Mouse (Mus musculus) frontal cortex, adult 2 months (tissue): ENCODE results near the gene Med24. TPM values are rescaled to one million over a fixed set of nuclear protein-coding genes. Genes with fewer than 3 reads are reported as not detected.
"Not testable (repeated sequence)": the region's sequence is repeated elsewhere in the genome, so short reads cannot be mapped to it uniquely, and the experiment has no call there.

Source experiments
- DNase-seq, 2 experiments: peaks; one replicate each; pipeline ENCODE4 v3.0.0; 2022; ENCODE audit warnings: low spot score in 1 of 2; ENCODE audit errors: extremely low spot score in 1 of 2
- polyA plus RNA-seq: library from polyadenylated mRNA; depleted of rRNA; stranded (reverse); fragments of >200 nt; gene quantifications from 2 replicates; pipeline ENCODE4 v1.2.3, GENCODE M21; 2012

Gene Med24
- polyA plus RNA-seq, 1 experiment: 157 TPM

GRCm38 (mm10) chr11:98698849-98699640 lies 30.2 kb downstream of the Med24 start:
- DNase-seq: no peak

GRCm38 (mm10) chr11:98697225-98697624 lies 32.0 kb downstream of the Med24 start:
- no peak for DNase-seq

DNA sequence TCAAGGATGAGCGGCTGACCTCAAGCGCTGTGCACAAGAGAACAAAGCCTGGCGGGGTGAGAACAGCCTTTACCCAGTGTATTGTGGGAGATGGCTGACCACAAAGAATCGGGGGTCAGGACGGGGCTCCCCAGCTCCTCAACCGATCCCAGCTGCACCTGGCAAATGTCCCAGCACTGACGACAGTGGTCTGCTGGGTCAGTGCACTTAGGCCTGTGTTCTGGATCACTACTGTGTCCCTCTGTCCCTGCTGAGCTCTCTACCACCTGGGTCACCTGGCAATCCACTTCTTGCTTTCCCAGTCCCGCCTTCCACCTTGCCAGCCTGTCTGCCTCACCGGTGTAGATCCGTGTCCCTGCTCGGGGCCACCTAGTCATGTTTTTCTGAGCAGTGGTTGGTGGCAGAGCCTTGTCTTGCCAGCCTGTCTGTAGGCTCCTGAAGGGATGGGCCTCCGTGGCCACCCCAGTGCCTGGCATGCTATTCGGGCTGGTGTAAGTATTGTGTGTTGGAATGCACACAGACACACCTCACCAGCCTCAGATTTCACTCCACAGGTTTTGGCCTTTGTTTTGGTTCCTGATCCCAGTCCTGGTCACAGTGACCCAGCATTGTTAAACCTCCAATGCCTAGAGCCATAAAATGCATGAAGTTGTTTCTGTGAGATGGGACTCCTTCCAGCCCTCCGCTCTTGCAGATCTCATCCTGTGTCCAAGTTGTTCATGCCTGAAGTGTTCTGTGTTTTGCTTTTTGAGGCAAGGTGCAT lies 32.6 kb downstream of the Med24 start:
- no peak for DNase-seq

DNA sequence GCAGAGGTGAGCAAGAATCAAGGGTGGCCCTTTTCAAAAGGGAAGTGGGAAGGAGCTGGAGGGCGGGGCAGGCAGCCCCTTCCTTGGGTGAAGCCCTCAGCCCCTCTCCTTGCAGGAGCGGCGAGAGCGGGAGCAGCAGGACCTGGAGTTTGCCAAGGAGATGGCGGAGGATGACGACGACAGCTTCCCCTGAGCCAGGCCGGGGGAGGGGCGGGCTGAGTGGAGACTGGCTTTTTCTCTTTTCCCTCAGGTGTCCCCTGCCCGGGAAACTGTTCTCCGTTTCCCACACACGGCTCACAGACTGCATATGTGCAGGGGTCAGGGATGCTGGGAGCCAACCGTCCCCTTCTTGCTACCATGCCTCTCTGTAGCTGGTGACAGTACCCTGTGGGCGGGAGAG lies 33.8 kb downstream of the Med24 start:
- no peak for DNase-seq

- no peak for DNase-seq
Observed at GRCm38 (mm10) chr11:98694301-98694700, 34.9 kb downstream of the Med24 start.

DNA sequence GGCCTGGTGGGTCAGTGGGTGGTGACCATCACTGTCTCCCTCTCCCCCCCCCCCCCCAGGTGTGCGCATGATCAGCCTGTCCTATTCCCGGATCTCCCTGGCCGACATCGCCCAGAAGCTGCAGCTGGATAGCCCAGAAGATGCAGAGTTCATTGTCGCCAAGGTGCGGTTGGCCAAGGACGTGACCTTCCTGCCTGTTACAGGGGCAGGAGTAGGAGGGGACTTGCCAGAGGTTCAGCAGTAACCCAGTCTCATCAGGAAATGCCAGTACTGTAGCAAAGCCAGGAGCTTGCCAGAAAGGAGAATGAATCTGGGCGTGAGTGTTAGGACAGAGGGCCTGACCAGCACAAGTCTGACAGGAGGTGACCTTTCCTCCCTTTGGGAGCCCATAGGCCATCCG lies 35.5 kb downstream of the Med24 start:
- no peak for DNase-seq

DNA sequence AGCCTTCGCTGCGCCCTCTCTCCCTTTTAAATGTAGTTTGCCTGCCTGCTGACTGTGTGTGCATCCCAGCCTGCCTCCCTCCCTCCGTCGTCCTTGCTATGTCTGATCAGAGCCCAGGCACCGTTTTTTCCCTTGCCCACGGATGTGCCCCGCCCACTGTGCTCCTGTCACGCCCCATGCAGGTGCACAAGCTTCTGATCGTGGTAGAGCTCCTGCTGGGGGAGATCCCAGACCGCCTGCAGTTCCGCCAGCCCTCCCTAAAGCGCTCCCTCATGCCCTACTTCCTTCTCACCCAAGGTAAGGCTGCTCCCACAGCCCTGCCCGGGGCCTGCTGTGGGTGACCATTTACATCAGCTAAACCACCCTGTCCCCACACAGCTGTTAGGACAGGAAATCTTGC lies 36.0 kb downstream of the Med24 start:
- no peak for DNase-seq

GRCm38 (mm10) chr11:98688009-98688408 lies 41.2 kb downstream of the Med24 start:
- DNase-seq: no peak

- no peak for DNase-seq
Observed at GRCm38 (mm10) chr11:98686976-98687375, 42.3 kb downstream of the Med24 start.

GRCm38 (mm10) chr11:98685642-98686041 lies 43.6 kb downstream of the Med24 start:
- no peak for DNase-seq

DNA sequence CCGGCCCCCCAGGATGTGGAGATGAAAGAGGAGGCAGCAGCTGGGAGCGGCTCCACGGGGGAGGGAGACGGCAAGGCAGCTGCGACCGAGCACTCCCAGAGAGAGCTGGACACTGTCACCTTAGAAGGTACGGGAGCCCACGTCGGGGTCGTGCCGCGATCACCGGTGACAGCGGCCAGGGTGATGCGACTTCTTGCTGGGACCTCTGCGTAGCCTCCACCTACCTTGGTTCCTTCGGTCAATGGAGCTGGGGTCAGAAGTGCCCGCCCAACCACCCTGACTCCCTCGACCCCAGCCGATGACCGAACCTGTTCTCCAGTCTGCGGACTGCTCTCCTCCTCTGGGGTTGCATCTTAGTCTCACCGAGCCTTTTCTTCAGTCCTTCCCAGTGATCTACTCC lies 46.4 kb downstream of the Med24 start:
- DNase-seq: no peak

- DNase-seq: peak; percentile 92 to 99
Observed at GRCm38 (mm10) chr11:98681786-98682745, 47.2 kb downstream of the Med24 start, which contains the start of gene Psmd3. Gene Psmd3, plus strand, starts transcription at chr11:98682554.

GRCm38 (mm10) chr11:98681186-98681585 lies 48.0 kb downstream of the Med24 start:
- no peak for DNase-seq

- not testable (repeated sequence) for DNase-seq
Observed at GRCm38 (mm10) chr11:98680595-98680994, 48.6 kb downstream of the Med24 start.

DNA sequence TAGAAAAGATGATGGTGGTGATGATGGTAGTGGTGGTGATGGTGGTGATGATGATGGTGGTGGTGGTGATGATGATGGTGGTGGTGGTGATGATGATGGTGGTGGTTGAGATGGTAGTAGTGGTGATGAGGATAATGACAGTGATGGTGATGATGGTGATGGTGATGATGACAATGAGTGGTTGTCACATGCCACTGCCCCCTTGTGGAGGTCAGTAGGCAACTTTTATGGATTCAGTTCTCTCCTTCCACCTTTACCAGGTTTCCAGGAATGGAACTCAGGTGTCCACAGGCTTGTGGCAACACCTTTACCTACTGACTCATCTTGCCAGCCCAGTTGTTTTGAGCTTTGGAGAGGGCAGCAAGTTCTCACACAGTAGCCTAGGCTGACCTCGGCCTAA lies 49.2 kb downstream of the Med24 start:
- DNase-seq: no peak

DNA sequence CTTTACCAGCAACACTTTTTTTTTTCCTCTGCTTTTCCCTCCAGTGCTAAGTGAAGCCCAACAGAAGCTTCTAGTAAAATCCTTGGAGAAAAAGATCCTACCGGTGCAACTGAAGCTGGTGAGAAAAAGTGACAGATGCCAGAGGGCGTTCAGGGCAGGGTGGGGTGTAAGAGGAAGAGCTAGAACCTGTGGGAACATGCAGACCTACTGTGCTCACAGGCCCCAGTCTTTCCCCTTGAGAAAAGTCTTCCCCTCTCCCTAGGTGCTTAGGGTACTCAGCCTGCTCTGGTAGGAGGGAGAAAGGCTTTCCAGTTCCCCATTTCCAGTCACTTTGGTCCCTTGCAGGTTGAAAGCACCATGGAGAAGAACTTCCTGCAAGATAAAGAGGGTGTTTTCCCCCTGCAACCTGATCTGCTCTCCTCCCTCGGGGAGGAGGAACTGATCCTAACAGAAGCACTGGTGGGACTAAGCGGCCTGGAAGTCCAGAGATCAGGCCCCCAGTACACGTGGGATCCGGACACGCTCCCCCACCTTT lies 53.3 kb downstream of the Med24 start:
- no peak for DNase-seq

DNA sequence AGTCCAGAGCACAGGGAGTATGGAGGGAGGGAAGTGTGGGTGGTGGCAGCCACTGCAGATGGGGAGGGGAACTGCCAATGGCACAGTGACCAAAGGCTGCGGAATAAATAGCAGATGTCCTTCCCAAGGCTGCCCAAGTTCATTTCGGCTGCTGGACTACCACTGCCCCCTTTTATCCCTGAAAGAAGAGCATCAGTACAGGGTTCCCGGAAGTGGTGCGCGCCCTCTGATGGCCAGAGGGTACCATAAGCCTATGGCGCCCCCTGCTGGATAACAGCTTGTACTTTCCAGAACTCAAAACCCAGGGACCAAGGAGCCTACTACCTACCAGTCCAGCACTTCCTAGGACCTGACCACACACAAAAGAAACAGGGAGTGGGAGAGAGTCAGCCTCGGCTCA lies 56.1 kb downstream of the Med24 start:
- peak in 1 of 2 experiments; percentile 65 for DNase-seq

DNA sequence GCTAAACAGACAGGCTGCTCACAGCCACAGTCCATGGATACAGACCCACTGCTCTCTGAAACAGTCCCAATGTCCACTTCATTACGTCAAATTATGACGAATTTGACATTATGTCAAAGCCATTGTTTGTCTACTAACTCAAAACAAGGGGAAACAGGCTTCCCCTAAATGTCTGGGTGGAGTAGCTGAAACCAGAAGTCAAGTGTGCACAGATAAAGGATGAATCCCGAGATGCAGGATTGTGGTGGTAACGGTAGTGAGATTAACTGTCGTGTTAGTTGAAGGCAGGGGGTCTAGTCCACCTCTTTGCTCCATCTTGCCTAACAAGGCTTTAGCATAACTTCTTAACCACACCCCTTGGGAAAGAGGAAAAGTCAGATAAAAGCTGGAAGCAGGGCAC lies 56.8 kb downstream of the Med24 start:
- DNase-seq: no peak

DNA sequence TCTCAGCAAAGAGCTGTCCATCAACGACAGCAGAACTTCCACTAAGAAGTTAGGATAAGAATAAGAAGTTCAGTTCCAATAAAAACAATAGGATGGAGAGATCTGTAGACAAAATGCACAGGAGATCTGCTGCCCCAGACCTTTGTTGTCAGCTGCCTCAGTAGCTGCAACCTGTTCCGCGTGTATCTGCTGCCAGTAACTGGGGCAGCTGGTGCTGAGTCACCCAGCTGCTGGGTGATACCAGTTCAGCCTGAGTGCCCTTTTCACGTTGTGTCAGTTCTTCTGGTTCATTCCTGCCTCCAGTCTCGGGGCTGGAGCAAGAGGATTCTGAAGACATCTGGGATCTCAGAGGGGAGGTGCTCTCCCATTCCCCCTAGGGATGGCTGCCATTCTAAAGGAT lies 57.4 kb downstream of the Med24 start:
- DNase-seq: no peak

- DNase-seq: no peak
Observed at GRCm38 (mm10) chr11:98671284-98671815, 57.9 kb downstream of the Med24 start.
